Mouse (Mus musculus): ENCODE measurements around the gene Cbx4. TPM values are rescaled to one million over a fixed set of nuclear protein-coding genes. Genes with fewer than 3 reads are reported as not detected.

Gene Cbx4
- polyA plus RNA-seq (2017; shearing (Covaris generic)): 5.8 TPM

GRCm38 (mm10) chr11:119086144-119086971 lies at the start of gene Cbx4:
Cbx4 (minus strand) TSS chr11:119086221.

GRCm38 (mm10) chr11:119040600-119041324 lies 45.3 kb downstream of the Cbx4 start, which contains the start of gene Cbx8:
Cbx8 (minus strand) TSS chr11:119040969.

Other genes with a start within 250 kb of the Cbx4 start
- 0.09 TPM for gene Rbfox3, start 174.6 kb downstream of the Cbx4 start, polyA plus RNA-seq (2017; shearing (Covaris generic))
- gene Enpp7, start 98.0 kb downstream of the Cbx4 start, polyA plus RNA-seq (2017; shearing (Covaris generic)): not detected
- gene Cbx2, start 63.3 kb downstream of the Cbx4 start, polyA plus RNA-seq (2017; shearing (Covaris generic)): 6.9 TPM
- gene Cbx8, start 45.3 kb downstream of the Cbx4 start, polyA plus RNA-seq (2017; shearing (Covaris generic)): 18.6 TPM
- 0.67 TPM for gene Tbc1d16, start 142.3 kb upstream of the Cbx4 start, polyA plus RNA-seq (2017; shearing (Covaris generic))
- 3.0 TPM for gene Ccdc40, start 142.4 kb upstream of the Cbx4 start, polyA plus RNA-seq (2017; shearing (Covaris generic))
- 42.8 TPM for gene Gaa, start 181.7 kb upstream of the Cbx4 start, polyA plus RNA-seq (2017; shearing (Covaris generic))
- gene Eif4a3, start 213.9 kb upstream of the Cbx4 start, polyA plus RNA-seq (2017; shearing (Covaris generic)): 291 TPM
- not detected for gene Card14, start 221.5 kb upstream of the Cbx4 start, polyA plus RNA-seq (2017; shearing (Covaris generic))

Data from inflammation-experienced regulatory T-cells, adult 16 weeks (primary cell).